Mouse (Mus musculus): Measurements from ENCODE around the gene Plcb1. TPM values are rescaled to one million over a fixed set of nuclear protein-coding genes. Genes with fewer than 3 reads are reported as not detected.

The Plcb1 gene
- polyA plus RNA-seq, 1 experiment from 2014 or later: 4.8 TPM

DNA sequence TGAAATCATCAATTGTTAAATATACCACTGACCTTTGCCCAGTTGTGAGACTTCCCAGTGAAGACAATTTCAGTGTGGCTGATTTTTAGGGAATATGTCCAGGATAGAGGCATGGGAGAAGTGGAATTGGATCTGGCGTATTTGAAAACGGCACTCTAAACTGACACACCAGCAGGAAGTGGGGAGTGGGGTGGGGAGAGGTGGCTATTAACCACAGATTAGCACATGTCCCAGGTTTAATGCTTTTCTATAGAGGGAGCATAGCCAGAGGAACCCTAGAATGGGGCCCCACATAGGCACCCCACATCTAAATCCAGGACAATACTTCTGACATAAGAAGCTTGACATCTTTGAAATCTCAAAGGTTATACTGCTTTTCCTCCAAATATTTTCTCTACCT, 699.4 kb downstream of the Plcb1 start:
- Histone ChIP-seq H3K4me3 (no peak overlapping the region), H3K27ac (replicated peaks) (peak overlapping the region; percentile 55), H3K27me3 (ENCODE audit: low read depth, poor library complexity, severe bottlenecking) (no peaks in the 10 kb centered on the region), H3K4me1 (peaks cover 41% of the 10 kb centered on the region), H3K9me3 (replicated peaks) (no peaks in the 10 kb centered on the region), H3K36me3 (no peaks in the 10 kb centered on the region)
- 41% methylated on average over 2 of the region's 2 CpGs for WGBS
- no peak for DNase-seq (ENCODE audit: low spot score)

GRCm38 (mm10) chr2:135488277-135488676, 702.4 kb downstream of the Plcb1 start:
- no peaks in the 10 kb centered on the region for H3K36me3 ChIP-seq
- H3K4me1 ChIP-seq: peaks cover 35% of the 10 kb centered on the region
- H3K9me3 ChIP-seq (replicated peaks): no peaks in the 10 kb centered on the region
- no peak overlapping the region for H3K4me3 ChIP-seq
- no peaks in the 10 kb centered on the region for H3K27me3 ChIP-seq (ENCODE audit: low read depth, poor library complexity, severe bottlenecking)
- DNase-seq (ENCODE audit: low spot score): no peak
- 82% methylated on average over 2 of the region's 2 CpGs for WGBS
- H3K27ac ChIP-seq (replicated peaks): no peak overlapping the region

GRCm38 (mm10) chr2:135489127-135489526, 703.3 kb downstream of the Plcb1 start:
- 58% methylated on average over 2 of the region's 2 CpGs for WGBS

GRCm38 (mm10) chr2:135492777-135493176, 706.9 kb downstream of the Plcb1 start:
- Histone ChIP-seq H3K4me1 (peaks cover 10% of the 10 kb centered on the region), H3K4me3 (no peak overlapping the region), H3K36me3 (no peaks in the 10 kb centered on the region), H3K27me3 (ENCODE audit: low read depth, poor library complexity, severe bottlenecking) (no peaks in the 10 kb centered on the region), H3K27ac (replicated peaks) (0 out of 2 replicates have a peak overlapping the region, but pooled peaks have one; percentile 11), H3K9me3 (replicated peaks) (no peaks in the 10 kb centered on the region)
- DNase-seq (ENCODE audit: low spot score): no peak
- 67% methylated on average over 9 of the region's 9 CpGs for WGBS

More at GRCm38 (mm10) chr2:135489127-135489526, 703.3 kb downstream of the Plcb1 start:
- H3K4me3 ChIP-seq: no peak overlapping the region
- no peaks in the 10 kb centered on the region for H3K9me3 ChIP-seq (replicated peaks)
- H3K36me3 ChIP-seq: no peaks in the 10 kb centered on the region
- H3K4me1 ChIP-seq: peaks cover 27% of the 10 kb centered on the region
- H3K27me3 ChIP-seq (ENCODE audit: low read depth, poor library complexity, severe bottlenecking): no peaks in the 10 kb centered on the region
- peak overlapping the region; percentile 66 for H3K27ac ChIP-seq (replicated peaks)
- no peak for DNase-seq (ENCODE audit: low spot score)

DNA sequence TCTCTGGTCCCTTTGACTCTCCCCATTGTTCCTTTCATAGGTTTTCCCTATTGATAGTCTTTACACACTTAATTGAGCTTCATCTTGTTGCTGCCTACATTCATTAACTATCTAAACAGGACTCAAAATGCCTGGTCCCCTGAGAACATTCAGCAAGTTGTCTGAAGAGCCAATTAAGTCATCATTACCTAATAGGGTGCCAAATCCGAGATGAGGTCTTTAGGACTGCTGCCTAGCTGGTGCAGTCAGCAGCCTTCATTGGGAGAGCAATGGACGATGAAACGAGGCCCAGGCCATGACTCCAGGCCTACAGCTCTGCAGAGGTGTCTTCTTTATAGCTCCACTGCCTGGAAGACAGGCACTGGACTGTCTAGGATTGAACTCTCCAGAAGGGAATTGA, 710.7 kb downstream of the Plcb1 start:
- no peak overlapping the region for H3K27ac ChIP-seq (replicated peaks)
- 0 out of 2 replicates have a peak, but pooled peaks cover 3% of the 10 kb centered on the region for H3K4me1 ChIP-seq
- no peaks in the 10 kb centered on the region for H3K36me3 ChIP-seq
- H3K27me3 ChIP-seq (ENCODE audit: low read depth, poor library complexity, severe bottlenecking): no peaks in the 10 kb centered on the region
- no peaks in the 10 kb centered on the region for H3K9me3 ChIP-seq (replicated peaks)
- H3K4me3 ChIP-seq: no peak overlapping the region
- no peak for DNase-seq (ENCODE audit: low spot score)
- 35% methylated on average over 3 of the region's 3 CpGs for WGBS

- no peaks in the 10 kb centered on the region for H3K9me3 ChIP-seq (replicated peaks)
- no peaks in the 10 kb centered on the region for H3K27me3 ChIP-seq (ENCODE audit: low read depth, poor library complexity, severe bottlenecking)
- H3K4me1 ChIP-seq: 0 out of 2 replicates have a peak, but pooled peaks cover 3% of the 10 kb centered on the region
- H3K36me3 ChIP-seq: no peaks in the 10 kb centered on the region
- no peak overlapping the region for H3K27ac ChIP-seq (replicated peaks)
- DNase-seq (ENCODE audit: low spot score): no peak
- H3K4me3 ChIP-seq: no peak overlapping the region
- WGBS: 75% methylated on average over 2 of the region's 2 CpGs
These were observed 711.4 kb downstream of the Plcb1 start for GRCm38 (mm10) chr2:135497251-135497650.

GRCm38 (mm10) chr2:135500872-135501271, 715.0 kb downstream of the Plcb1 start:
- 0 out of 2 replicates have a peak, but pooled peaks cover 3% of the 10 kb centered on the region for H3K4me1 ChIP-seq
- H3K27ac ChIP-seq (replicated peaks): no peak overlapping the region
- no peaks in the 10 kb centered on the region for H3K27me3 ChIP-seq (ENCODE audit: low read depth, poor library complexity, severe bottlenecking)
- DNase-seq (ENCODE audit: low spot score): no peak
- no peaks in the 10 kb centered on the region for H3K36me3 ChIP-seq
- no peaks in the 10 kb centered on the region for H3K9me3 ChIP-seq (replicated peaks)
- H3K4me3 ChIP-seq: no peak overlapping the region
- 83% methylated on average over 2 of the region's 2 CpGs for WGBS

GRCm38 (mm10) chr2:135503328-135503997, 717.6 kb downstream of the Plcb1 start:
- whole genome bisulfite sequencing: 89% methylated on average over 4 of the region's 4 CpGs
- Histone ChIP-seq H3K9me3 (replicated peaks) (no peaks in the 10 kb centered on the region), H3K36me3 (no peaks in the 10 kb centered on the region), H3K4me3 (no peak overlapping the region), H3K4me1 (no peaks in the 10 kb centered on the region), H3K27ac (replicated peaks) (no peak overlapping the region), H3K27me3 (ENCODE audit: low read depth, poor library complexity, severe bottlenecking) (no peaks in the 10 kb centered on the region)
- DNase-seq (ENCODE audit: low spot score): no peak

- DNase-seq (ENCODE audit: low spot score): no peak
- Histone ChIP-seq H3K27me3 (ENCODE audit: low read depth, poor library complexity, severe bottlenecking) (no peaks in the 10 kb centered on the region), H3K4me1 (no peaks in the 10 kb centered on the region), H3K36me3 (no peaks in the 10 kb centered on the region), H3K9me3 (replicated peaks) (no peaks in the 10 kb centered on the region), H3K27ac (replicated peaks) (no peak overlapping the region), H3K4me3 (no peak overlapping the region)
These were observed 718.1 kb downstream of the Plcb1 start for GRCm38 (mm10) chr2:135503998-135504354.

- WGBS: 76% methylated on average over 1 of the region's 1 CpGs
- no peaks in the 10 kb centered on the region for H3K9me3 ChIP-seq (replicated peaks)
- DNase-seq (ENCODE audit: low spot score): no peak
These were observed 721.2 kb downstream of the Plcb1 start for GRCm38 (mm10) chr2:135507111-135507510.

GRCm38 (mm10) chr2:135518956-135519355, 733.1 kb downstream of the Plcb1 start:
- WGBS: 66% methylated on average over 2 of the region's 2 CpGs
- Histone ChIP-seq H3K4me3 (no peak overlapping the region), H3K27ac (replicated peaks) (no peak overlapping the region), H3K9me3 (replicated peaks) (no peaks in the 10 kb centered on the region), H3K4me1 (no peaks in the 10 kb centered on the region), H3K36me3 (no peaks in the 10 kb centered on the region), H3K27me3 (ENCODE audit: low read depth, poor library complexity, severe bottlenecking) (no peaks in the 10 kb centered on the region)
- DNase-seq (ENCODE audit: low spot score): no peak

More at GRCm38 (mm10) chr2:135507111-135507510, 721.2 kb downstream of the Plcb1 start:
- Histone ChIP-seq H3K27me3 (ENCODE audit: low read depth, poor library complexity, severe bottlenecking) (no peaks in the 10 kb centered on the region), H3K27ac (replicated peaks) (no peak overlapping the region), H3K36me3 (no peaks in the 10 kb centered on the region), H3K4me3 (no peak overlapping the region), H3K4me1 (no peaks in the 10 kb centered on the region)

Data from midbrain, embryonic 10.5 days (tissue).